Mouse (Mus musculus) E14TG2a.4 (cell line): ENCODE measurements around the gene B4galt2.

Experiments
- H3K27me3 ChIP-seq: 2 replicates; pipeline ENCODE4 v1.6.1; 2014; ENCODE audit warnings: low read length, control low read depth; ENCODE audit not compliant: insufficient read depth
- H3K36me3 ChIP-seq: 2 replicates; pipeline ENCODE4 v1.6.1; 2014; ENCODE audit warnings: low read length, control low read depth; ENCODE audit not compliant: insufficient read depth
- H3K4me1 ChIP-seq: replicated peaks from 2 replicates; pipeline ENCODE4 v1.6.1; 2014; ENCODE audit warnings: low read depth, low read length, control low read depth
- H3K4me3 ChIP-seq: replicated peaks from 2 replicates; pipeline ENCODE4 v1.5.1; 2014; ENCODE audit warnings: mild to moderate bottlenecking, low read length
- H3K9me3 ChIP-seq: 2 replicates; pipeline ENCODE4 v1.6.1; 2014; ENCODE audit warnings: low read length, control low read depth
- CTCF ChIP-seq: conservative IDR thresholded peaks from 2 replicates; pipeline ENCODE4 v1.5.1; 2014; ENCODE audit warnings: low read length
- NANOG ChIP-seq: IDR thresholded peaks from 2 replicates; pipeline ENCODE4 v1.6.1; 2014; ENCODE audit warnings: borderline replicate concordance, low read length, mixed read lengths
- POU5F1 ChIP-seq: IDR thresholded peaks from 2 replicates; pipeline ENCODE4 v1.6.1; 2014; ENCODE audit warnings: low read length, borderline replicate concordance

Gene B4galt2

GRCm38 (mm10) chr4:117913421-117913820 lies 30.1 kb upstream of the B4galt2 start:
- peaks cover 43% of the 10 kb centered on the region for H3K4me1 ChIP-seq
- no peak for TF ChIP-seq CTCF
- no peak for TF ChIP-seq NANOG
- no peak for TF ChIP-seq POU5F1
- peaks cover 45% of the 10 kb centered on the region for H3K36me3 ChIP-seq
- H3K9me3 ChIP-seq: no peaks in the 10 kb centered on the region
- no peaks in the 10 kb centered on the region for H3K27me3 ChIP-seq
- peak overlapping the region; percentile 95 for H3K4me3 ChIP-seq

GRCm38 (mm10) chr4:117912685-117913273 lies 29.5 kb upstream of the B4galt2 start:
- peaks cover 51% of the 10 kb centered on the region for H3K36me3 ChIP-seq
- H3K4me3 ChIP-seq: peak overlapping the region; percentile 95
- peaks cover 43% of the 10 kb centered on the region for H3K4me1 ChIP-seq
- no peaks in the 10 kb centered on the region for H3K9me3 ChIP-seq
- TF ChIP-seq NANOG: no peak
- no peak for TF ChIP-seq CTCF
- no peak for TF ChIP-seq POU5F1
- no peaks in the 10 kb centered on the region for H3K27me3 ChIP-seq

GRCm38 (mm10) chr4:117912131-117912561 lies 28.9 kb upstream of the B4galt2 start:
- Histone ChIP-seq H3K4me3 (peak overlapping the region; percentile 95), H3K27me3 (no peaks in the 10 kb centered on the region), H3K9me3 (no peaks in the 10 kb centered on the region), H3K36me3 (peaks cover 56% of the 10 kb centered on the region), H3K4me1 (peaks cover 43% of the 10 kb centered on the region)
- no peak for TF ChIP-seq NANOG
- no peak for TF ChIP-seq CTCF
- no peak for TF ChIP-seq POU5F1

DNA sequence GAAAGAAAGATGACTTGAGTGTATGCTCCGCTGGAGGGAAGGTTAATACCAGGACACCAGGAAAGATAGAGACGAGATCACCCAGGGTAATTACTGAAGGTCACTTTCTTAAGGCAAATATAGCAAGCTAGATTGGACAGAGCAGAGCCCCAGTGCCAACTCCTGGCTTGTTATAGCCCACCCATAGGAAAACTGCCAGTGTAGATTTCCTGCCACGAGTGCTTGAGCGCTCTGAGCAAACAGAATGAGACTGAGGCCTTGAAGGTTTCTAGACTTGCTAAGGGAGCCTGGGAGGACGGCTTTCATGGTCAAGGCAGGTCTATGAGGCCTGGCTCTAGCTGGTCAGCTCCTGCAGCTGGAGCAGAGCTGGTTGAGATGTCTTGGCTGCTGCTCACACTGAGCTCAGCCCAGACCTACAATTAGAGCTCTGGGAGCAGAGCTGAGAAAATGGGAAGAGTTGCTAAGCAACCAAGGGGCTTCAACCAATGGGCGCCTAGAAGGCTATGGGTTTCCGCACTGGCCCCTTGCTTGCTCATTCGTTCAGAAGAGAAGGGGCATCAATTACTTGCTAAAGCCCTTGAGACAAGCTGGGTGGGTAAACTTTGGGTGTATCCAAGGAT lies 25.7 kb upstream of the B4galt2 start:
- peaks cover 27% of the 10 kb centered on the region for H3K4me1 ChIP-seq
- no peaks in the 10 kb centered on the region for H3K9me3 ChIP-seq
- TF ChIP-seq CTCF: no peak
- TF ChIP-seq POU5F1: no peak
- no peak for TF ChIP-seq NANOG
- no peaks in the 10 kb centered on the region for H3K27me3 ChIP-seq
- H3K36me3 ChIP-seq: peaks cover 86% of the 10 kb centered on the region
- no peak overlapping the region for H3K4me3 ChIP-seq

DNA sequence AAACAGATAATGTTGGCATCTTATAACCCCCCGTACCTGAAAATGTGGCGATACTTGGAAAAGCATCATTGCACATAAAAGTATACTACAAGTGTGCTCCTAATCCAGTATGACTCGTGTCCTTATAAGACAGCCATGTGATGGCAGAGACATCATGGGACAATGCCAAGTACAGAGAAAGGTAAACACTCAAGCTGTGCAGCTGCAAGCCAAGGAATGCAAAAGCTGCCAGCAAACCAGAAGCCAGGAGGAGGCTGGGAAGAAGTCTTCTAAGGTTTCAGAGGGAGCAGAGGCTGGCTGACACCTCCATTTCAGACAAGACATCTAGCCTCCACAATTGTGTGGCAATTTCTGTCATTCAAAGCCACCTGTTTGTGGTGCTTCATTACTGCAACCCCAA lies 22.9 kb upstream of the B4galt2 start:
- Histone ChIP-seq H3K4me1 (peaks cover under 1% of the 10 kb centered on the region), H3K27me3 (no peaks in the 10 kb centered on the region), H3K36me3 (peaks cover 96% of the 10 kb centered on the region), H3K9me3 (no peaks in the 10 kb centered on the region), H3K4me3 (no peak overlapping the region)
- no peak for TF ChIP-seq CTCF

- no peak for TF ChIP-seq POU5F1
- no peak for TF ChIP-seq CTCF
- TF ChIP-seq NANOG: no peak
- peaks cover 96% of the 10 kb centered on the region for H3K36me3 ChIP-seq
Measured at GRCm38 (mm10) chr4:117904761-117905160, 21.5 kb upstream of the B4galt2 start.

DNA sequence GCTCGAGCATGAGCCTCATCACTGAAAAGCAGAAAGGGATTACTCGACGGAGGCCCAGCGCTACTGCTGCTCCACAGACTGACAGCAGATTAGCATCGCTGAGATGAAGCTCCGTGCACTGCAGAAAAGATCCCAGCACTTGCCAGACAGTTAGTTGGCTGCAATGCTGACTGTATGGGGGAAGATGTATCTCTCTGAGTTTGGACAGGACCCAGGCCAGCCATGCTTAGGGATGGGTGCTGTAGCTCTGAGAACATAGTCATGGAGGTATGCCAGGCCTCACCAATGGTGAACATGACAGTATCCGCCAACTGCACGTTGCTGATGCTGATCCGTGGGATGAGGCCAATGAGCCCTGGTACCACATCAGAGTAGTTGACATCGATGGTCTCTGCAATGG lies 20.8 kb upstream of the B4galt2 start:
- no peak overlapping the region for H3K4me3 ChIP-seq
- H3K9me3 ChIP-seq: no peaks in the 10 kb centered on the region
- H3K27me3 ChIP-seq: no peaks in the 10 kb centered on the region
- TF ChIP-seq CTCF (no peak), POU5F1 (no peak), NANOG (no peak)
- H3K4me1 ChIP-seq: peaks cover 5% of the 10 kb centered on the region; the same call in 1 of the 2 replicates
- H3K36me3 ChIP-seq: peaks cover 96% of the 10 kb centered on the region

More at GRCm38 (mm10) chr4:117904761-117905160, 21.5 kb upstream of the B4galt2 start:
- no peaks in the 10 kb centered on the region for H3K27me3 ChIP-seq
- no peaks in the 10 kb centered on the region for H3K9me3 ChIP-seq
- peaks cover 5% of the 10 kb centered on the region; the same call in 1 of the 2 replicates for H3K4me1 ChIP-seq
- no peak overlapping the region for H3K4me3 ChIP-seq

GRCm38 (mm10) chr4:117898111-117898510 lies 14.8 kb upstream of the B4galt2 start:
- no peaks in the 10 kb centered on the region for H3K27me3 ChIP-seq
- peaks cover 11% of the 10 kb centered on the region; the same call in 1 of the 2 replicates for H3K4me1 ChIP-seq
- peaks cover 94% of the 10 kb centered on the region for H3K36me3 ChIP-seq
- no peak overlapping the region for H3K4me3 ChIP-seq
- no peaks in the 10 kb centered on the region for H3K9me3 ChIP-seq
- TF ChIP-seq NANOG (no peak), POU5F1 (no peak), CTCF (no peak)

- Histone ChIP-seq H3K9me3 (no peaks in the 10 kb centered on the region), H3K4me3 (no peak overlapping the region), H3K36me3 (peaks cover 74% of the 10 kb centered on the region), H3K27me3 (no peaks in the 10 kb centered on the region), H3K4me1 (peaks cover 21% of the 10 kb centered on the region)
- TF ChIP-seq NANOG (no peak), POU5F1 (no peak), CTCF (no peak)
Measured at GRCm38 (mm10) chr4:117896031-117896430, 12.7 kb upstream of the B4galt2 start.
